Mouse (Mus musculus) megakaryocyte, embryonic 14.5 days (primary cell): ENCODE results near the gene Ankrd10.
"Not testable (repeated sequence)": the region's sequence is repeated elsewhere in the genome, so short reads cannot be mapped to it uniquely, and the experiment has no call there.

Source experiments
- FLI1 ChIP-seq: IDR thresholded peaks from 2 replicates; pipeline ENCODE4 v1.6.1; 2012; ENCODE audit warnings: low read length, inconsistent platforms, mixed read lengths
- GATA1 ChIP-seq: IDR thresholded peaks from 3 replicates; pipeline ENCODE4 v1.6.1; 2012; ENCODE audit warnings: mixed read lengths, low read length, inconsistent platforms, borderline replicate concordance

GRCm38 (mm10) chr8:11568193-11568592 is 67.4 kb downstream of the Ankrd10 start:
- TF ChIP-seq GATA1, FLI1: not testable (repeated sequence)
